Mouse (Mus musculus): ENCODE measurements at regions not wholly inside any gene's neighbourhood (a gene's known extent, or its start where the extent isn't known, plus 50 kb on each side); places are given as distances from the start of the nearest gene placed in this dataset.

DNA sequence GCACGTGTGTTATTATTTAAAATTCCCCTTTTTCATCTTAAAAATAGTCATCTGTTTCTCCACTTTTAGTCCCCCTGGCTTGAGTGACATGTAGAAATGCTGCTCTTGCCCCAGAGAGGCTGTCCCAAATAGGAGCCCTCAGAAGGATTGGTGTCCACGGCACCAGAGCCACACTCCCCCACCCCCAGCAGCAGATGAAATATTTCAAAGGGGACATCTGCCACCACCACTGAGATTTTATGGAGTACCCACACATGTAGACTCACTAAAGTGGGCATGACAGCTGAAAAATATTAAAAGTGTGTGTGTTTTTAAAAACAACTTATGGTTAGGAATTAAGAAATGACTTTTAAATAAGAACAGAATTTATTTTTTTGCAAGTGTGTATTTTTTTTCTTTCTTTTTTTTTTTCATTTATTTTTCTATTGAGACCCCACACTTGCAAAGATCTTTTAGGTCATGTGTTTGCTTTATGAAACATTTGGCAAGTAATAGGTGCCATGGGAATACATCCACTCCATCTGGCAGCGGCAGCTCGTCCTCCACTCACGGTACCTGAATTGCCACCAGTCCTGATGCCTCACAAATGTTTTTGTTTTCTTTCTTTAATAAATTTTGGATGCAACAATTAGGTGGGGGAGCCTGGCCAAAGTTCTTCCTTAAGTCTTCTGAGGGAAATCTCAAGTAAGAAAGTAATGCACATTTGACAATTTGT, 533.2 kb upstream of the Zeb2 start:
- no peak for DNase-seq (ENCODE audit: low spot score in 2 of 2)

DNA sequence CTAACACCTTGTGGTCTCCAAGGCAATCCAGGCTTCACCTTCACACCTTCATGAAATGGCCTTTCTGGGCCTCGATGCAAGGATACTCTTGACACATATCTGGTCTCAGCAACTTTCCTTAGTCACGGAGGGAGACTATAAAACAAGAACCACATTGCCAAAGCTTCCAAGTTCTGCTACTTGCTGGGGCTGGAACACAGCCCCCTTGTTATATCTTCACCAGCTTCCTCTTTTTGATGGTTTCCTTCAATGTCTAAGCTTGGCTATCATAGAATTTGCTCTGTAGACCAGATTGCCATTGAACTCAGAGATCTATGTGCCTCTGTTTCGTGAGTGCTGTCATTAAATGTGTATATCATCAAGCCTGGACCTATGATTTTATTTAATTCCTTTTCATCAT, 530.7 kb upstream of the Zeb2 start:
- no peak for DNase-seq (ENCODE audit: low spot score in 2 of 2)

GRCm38 (mm10) chr2:45630081-45630480, 512.9 kb upstream of the Zeb2 start:
- DNase-seq (ENCODE audit: low spot score in 2 of 2): no peak

- no peak for DNase-seq (ENCODE audit: low spot score in 2 of 2)
These were observed 512.4 kb upstream of the Zeb2 start for GRCm38 (mm10) chr2:45629616-45630015.

DNA sequence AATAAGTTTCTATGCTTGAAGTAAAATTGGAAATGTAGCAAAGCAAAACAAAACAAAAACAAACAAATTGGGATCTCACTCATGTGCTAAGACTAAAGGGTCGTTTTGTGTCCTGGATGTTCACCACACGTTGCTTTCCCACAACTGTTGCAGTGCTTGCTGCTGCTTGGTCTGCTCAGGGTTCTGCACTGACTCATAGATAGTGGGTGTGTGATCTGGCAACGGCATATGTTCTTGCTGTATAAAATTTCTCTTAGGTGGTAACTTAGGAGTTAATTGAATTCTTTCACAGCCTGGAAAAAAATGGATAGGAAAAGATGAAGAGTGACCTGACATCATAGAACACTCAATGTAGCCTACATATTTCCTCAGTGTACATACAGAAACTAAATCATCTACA, 505.9 kb upstream of the Zeb2 start:
- DNase-seq (ENCODE audit: low spot score in 2 of 2): no peak

DNA sequence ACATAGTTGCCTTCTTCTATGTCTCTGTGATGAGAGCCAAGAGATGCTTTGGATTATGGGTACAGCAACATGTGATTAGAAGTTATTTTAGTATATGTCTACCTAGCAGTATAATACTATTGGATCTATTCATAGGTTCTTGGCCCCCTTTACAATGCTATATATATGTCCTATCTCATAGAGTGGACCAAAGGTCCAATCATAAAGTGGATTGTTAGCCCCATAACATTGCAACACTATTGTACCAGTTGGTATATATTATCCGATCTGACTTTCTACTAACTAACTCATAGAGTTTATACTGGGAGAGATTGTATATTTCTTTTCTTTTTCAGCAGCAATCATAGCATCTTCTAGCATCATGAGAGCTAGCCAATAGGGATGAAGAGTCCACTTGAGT, 491.7 kb upstream of the Zeb2 start:
- DNase-seq (ENCODE audit: low spot score in 2 of 2): no peak

- DNase-seq (ENCODE audit: low spot score in 2 of 2): no peak
These were observed 490.2 kb upstream of the Zeb2 start for GRCm38 (mm10) chr2:45607393-45607792.

DNA sequence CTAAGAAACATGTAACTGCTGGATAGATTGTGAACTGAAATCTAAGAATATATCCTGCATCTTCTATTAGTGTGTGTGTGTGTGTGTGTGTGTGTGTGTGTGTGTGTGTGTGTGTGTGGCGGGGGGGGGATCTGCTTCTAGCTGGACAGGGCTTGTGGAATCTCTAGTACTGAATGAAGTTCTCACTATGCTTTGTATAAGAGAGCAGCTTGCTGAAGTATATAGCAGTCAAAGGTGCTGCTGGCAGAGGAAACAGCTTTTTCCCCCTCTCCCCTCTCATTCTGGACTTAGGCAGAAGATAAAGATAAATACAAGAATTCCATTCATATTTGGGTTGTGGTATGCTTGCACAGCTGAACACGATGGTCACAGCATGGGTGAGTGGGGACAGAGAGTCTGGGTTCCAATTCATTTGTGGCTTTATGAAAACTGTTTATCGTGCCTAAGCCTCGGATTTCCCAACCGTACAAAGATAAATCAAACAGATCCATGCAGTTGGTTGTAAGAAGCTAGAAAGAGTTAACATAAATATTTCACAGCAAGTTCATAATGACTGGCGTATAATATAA, 484.2 kb upstream of the Zeb2 start:
- DNase-seq (ENCODE audit: low spot score in 2 of 2): no peak

- peak in 1 of 2 experiments; percentile 36 for DNase-seq (ENCODE audit: low spot score in 2 of 2)
These were observed 476.6 kb upstream of the Zeb2 start for GRCm38 (mm10) chr2:45593765-45594164.

- no peak for DNase-seq (ENCODE audit: low spot score in 2 of 2)
These were observed 473.8 kb upstream of the Zeb2 start for GRCm38 (mm10) chr2:45590980-45591379.

- DNase-seq (ENCODE audit: low spot score in 2 of 2): no peak
These were observed 471.1 kb upstream of the Zeb2 start for GRCm38 (mm10) chr2:45588248-45588647.

DNA sequence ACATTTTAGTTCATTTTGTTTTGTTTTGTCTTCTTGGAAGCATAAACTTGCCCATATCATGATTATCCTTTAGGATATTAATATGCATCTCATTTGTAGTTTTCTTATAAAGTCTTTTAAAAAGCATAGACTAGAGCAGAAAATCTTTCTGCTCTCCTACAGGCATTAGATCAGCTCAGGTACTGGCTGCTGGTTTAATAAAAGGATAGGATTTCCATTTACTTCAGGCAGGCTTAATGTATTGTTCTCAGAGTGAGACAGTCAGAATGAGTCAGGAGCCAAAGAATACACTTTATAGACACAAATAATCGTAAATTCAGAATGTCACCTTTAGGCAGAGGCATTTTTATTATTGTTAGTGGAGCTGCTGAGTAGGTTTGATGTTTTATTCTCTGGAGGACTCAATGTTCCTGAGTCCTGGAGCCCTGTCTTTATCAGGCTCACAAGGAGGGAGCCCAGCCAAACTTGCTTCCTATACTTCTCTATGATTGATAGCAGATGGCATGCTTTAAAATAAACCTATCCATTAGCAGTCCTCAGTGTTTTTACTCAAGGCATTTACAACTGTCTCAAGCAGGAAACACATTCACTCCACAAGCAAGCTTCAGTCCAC, 469.5 kb upstream of the Zeb2 start:
- no peak for DNase-seq (ENCODE audit: low spot score in 2 of 2)

GRCm38 (mm10) chr2:45581549-45581925, 464.3 kb upstream of the Zeb2 start:
- DNase-seq (ENCODE audit: low spot score in 2 of 2): no peak

- peak in 1 of 2 experiments; percentile 8 for DNase-seq (ENCODE audit: low spot score in 2 of 2)
These were observed 463.8 kb upstream of the Zeb2 start for GRCm38 (mm10) chr2:45580838-45581548.

GRCm38 (mm10) chr2:45572906-45573305, 455.7 kb upstream of the Zeb2 start:
- DNase-seq (ENCODE audit: low spot score in 2 of 2): no peak

DNA sequence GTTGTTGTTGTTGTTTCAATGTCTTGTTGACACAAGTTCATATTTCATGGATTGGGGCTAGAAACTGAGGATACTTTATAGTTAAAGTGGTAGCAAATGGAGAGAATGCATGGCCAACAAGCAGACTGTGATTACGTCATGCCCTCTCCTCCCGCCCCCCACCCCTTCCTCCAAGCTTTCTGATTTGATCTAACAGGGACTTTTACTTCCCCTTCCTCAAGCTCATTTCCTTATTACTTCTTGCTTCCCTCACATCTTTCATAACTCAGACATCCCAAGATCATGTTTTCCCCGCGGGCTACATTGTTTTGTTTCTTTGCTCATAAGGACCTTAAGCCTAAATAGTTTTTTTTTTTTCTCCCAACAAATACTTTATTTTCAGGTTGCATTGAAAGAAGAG, 437.5 kb upstream of the Zeb2 start:
- DNase-seq (ENCODE audit: low spot score in 2 of 2): no peak

GRCm38 (mm10) chr2:45541394-45541793, 424.2 kb upstream of the Zeb2 start:
- no peak for DNase-seq (ENCODE audit: low spot score in 2 of 2)

DNA sequence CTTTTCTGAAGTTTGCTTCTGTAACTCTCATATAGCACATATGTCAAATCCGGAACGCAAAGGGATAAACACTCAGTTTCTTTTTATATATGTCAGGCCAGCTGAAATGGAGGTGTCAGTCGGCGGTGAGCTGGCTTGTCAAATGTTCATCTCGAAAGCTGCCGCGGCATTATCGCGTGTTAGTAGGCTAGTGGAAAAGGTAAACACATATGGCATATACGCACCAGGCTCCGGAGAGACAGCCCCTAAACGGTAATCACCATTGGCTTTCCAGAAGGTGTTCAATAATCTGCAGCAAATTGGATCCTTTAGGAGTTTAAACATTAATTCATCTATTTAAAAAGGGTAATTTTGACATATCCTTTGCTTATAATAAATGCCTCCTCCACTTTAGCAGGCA, 421.8 kb upstream of the Zeb2 start:
- DNase-seq (ENCODE audit: low spot score in 2 of 2): no peak

GRCm38 (mm10) chr2:45537722-45538121, 420.5 kb upstream of the Zeb2 start:
- no peak for DNase-seq (ENCODE audit: low spot score in 2 of 2)

GRCm38 (mm10) chr2:45534806-45535205, 417.6 kb upstream of the Zeb2 start:
- no peak for DNase-seq (ENCODE audit: low spot score in 2 of 2)

DNA sequence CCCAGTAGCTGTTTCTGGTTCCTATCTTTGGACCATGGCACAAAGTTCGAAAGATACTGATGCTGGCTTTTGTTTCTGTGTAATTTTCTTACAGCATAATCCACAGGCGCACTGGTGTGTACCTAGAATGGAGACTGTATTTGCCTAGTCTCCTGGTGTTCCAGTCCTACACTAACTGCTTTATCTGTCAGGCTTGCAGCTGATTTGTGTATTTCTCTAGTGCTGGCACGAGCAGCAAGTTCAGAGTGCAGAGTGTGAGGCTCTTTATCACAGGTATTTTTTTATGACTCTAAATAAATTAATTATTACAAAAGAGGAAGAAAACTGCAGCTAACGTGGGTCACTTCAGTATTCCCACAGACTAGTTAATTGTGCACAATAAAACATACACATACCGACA, 405.1 kb upstream of the Zeb2 start:
- no peak for DNase-seq (ENCODE audit: low spot score in 2 of 2)

GRCm38 (mm10) chr2:45519550-45520152, 402.5 kb upstream of the Zeb2 start:
- DNase-seq (ENCODE audit: low spot score in 2 of 2): no peak
